Mouse (Mus musculus): Measurements from ENCODE around the gene Krtcap2.
"Not testable (repeated sequence)": the region's sequence is repeated elsewhere in the genome, so short reads cannot be mapped to it uniquely, and the experiment has no call there.

Krtcap2 gene

DNA sequence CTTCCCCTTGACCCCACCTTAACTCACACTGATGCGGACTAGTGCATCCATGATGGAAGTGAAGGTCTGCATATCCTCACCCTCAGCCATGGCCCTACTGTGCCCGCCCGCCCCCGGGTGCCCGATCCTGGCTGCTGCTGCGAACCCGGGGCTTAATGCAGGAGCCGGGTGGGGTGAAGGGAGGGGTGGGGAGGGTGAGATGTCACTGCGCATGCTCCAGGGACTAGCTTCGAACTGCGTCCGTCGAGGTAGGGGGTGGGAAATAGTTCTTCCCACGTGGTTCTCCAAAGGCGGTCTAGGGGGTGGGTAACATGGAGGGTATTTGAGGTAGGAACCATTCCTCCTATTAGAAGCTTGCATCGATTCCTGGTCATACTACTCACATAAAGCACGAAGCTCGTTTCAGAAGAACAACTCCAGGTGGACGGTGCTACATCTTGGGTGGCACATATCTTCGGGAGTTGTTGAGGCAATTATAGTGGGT is at the start of gene Krtcap2:
Krtcap2 (plus strand) TSS at position 279 of the 484 bp plus-strand sequence.
- DNase-seq: peak in 1 of 2 experiments; percentile 47

DNA sequence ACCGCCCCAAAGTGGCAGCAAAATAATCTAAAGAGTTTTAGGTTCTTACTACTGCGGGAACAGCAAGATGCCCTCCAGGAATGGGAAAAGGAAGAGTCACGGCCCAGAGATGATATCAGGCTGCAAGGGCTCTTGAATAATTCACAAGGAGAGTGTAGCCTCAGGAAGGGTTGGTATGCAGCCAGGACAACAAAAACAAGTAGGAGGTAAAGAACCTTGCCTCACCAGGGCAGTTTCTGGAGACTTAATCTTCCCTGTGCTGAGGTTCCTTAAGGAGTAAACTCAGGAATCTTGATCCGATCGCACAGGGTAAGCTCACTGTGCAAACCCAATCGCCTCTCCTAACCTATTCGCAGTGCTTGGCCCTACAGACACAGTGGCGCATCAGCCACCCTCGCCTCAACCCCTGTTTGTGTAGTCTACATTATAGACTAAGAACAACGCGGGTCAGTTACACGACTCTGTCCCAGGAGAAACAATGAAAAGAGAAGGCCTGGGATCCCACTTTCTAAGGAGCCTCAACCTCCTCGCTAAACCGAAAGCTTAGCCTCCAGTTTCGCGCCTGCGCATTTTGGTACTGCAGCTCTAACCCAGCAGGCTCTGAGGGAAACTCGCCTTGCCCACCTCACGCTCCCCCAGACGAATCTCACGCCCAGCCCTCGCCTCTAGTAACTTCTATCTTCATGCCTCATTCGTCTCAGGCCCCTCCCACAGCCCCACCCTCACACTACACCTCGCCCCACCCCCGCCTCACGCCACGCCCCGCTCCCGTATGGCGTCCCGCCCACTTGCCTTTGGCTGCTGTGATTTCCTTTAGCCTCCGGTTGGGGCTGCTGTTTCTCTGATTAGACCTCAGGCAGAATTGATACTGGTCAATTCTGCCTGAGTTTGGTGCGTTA is 49.5 kb upstream of the Krtcap2 start:
- peak; percentile 91 to 93 for DNase-seq

DNA sequence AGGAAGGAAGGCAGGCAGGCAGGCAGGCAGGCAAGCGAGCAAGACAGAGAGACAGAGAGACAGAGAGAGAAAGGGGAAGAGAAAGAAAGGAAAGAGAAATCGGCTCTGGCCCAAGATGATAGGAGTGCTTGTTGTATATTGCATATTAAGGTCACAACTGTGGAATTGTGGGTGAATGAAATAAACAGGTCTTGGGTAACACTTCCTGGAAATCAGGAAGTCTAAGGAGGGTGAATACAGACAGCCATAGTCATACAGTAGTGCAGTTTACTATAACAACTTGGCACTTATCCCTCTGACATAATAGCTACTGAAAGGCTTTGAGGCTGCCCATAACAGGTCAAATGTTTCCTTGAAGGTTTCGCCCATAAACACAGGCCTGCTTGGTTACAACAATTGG is 45.9 kb upstream of the Krtcap2 start:
- DNase-seq: no peak

DNA sequence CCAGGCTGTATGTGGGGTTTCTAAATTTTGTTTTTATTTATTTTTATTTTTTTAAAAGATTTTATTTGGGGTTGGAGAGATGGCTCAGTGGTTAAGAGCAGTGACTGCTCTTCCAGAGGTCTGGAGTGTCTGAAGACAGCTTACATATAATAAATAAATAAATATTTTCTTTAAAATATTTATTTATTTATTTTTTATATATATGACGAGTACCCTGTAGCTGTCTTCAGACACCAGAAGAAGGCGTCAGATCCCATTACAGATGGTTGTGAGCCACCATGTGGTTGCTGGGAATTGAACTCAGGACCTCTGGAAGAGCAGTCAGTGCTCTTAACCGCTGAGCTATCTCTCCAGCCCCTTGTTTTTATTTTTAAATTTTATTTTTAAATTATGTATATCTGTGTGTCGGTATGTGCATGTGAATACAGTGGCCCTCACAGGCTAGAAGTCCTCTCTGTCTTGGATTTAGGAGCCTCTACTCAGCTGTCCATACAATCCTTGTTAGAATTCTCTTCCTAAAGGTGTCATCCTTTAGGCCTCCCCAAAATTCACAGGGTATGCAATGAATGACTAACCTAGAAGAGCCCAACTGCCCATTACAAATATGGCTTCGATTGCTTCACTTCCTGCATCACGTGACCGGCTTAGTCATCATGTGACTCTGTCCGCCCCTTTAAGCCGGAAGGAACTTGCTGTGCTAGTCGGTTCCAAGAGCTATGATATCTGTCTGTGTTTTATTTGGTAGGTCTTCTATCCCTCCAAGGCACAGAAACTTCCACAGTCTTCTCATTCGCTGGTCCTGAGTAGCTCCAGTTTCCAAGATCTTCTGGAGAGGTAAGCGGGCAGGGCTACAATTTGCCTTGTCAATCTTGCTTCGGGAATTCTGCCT is 43.3 kb upstream of the Krtcap2 start, which contains the start of gene Gba:
Gba (plus strand) TSS at position 676 of the 889 bp plus-strand sequence.
- peak; percentile 65 to 75 for DNase-seq

DNA sequence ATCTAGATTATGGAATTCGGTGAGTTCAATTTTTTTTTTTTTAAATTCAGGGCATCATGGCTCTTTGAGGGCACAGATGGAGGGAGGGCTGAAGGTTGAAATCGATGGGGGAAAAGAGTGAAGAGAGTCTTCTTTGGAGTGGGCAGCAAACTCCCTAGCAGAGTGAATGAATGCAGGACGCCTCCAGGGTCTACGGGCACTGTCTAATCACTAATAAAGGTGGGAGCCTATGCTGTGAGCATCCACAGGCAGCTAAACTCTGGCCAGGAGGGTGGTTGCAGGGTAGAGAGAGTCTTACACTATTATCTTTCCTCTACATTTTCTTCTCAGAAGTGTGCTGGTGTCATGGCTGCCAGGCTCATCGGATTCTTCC is 42.6 kb upstream of the Krtcap2 start:
- DNase-seq: no peak

DNA sequence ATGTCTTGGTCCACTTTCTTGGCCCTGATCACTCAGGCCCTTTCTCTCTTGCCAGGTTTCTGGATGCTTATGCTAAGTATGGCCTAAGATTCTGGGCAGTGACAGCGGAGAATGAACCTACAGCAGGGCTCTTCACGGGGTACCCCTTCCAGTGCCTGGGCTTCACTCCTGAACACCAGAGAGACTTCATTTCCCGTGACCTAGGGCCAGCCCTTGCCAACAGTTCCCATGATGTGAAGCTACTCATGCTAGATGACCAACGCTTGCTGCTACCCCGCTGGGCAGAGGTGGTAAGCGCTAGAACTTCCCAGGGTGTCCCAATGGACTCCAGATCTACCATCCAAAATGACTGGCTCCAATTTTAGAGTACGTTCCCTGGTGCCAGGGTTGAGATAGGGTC is 39.7 kb upstream of the Krtcap2 start:
- DNase-seq: no peak

DNA sequence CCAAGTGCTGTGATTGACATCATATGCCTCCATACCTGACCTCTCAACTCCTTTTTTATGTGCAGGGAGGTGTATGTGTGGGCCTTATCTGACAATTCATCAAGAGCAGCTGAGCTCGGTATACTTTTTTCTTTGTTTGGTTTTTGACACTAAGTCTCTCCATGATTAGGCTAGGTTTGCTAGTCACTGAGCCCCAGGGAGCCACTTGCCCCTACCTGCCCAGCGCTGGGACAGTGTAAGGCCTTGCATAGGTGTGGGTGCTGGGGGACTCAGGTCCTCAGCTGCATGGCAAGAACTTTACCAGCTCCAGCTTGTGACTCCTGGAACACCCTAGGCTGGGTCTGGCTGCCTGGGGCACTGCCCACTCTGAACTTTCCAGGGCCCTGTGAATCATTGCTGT is 39.1 kb upstream of the Krtcap2 start:
- DNase-seq: no peak

DNA sequence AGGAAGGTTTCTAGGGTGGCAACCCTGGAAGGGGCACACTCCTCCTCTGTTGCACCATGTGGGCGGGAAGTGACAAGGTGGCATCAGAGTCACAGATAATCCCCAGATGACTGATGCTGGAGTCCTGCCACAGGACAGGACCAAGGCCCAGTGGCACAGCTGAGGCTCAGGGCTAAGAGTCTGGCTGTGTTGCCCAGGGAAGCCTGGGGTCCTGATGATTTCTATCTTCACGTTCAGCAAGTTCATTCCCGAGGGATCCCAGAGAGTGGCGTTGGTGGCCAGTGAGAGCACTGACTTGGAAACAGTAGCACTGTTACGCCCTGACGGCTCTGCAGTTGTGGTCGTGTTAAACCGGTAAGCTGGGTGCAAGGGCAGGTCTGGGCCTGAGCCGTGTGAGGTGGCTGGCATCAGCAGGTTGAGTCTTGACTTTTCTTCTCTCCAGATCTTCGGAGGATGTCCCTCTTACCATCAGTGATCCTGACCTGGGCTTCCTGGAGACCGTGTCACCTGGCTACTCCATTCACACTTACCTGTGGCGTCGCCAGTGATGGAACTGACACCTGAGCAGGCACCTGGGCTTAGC is 37.6 kb upstream of the Krtcap2 start:
- no peak for DNase-seq

DNA sequence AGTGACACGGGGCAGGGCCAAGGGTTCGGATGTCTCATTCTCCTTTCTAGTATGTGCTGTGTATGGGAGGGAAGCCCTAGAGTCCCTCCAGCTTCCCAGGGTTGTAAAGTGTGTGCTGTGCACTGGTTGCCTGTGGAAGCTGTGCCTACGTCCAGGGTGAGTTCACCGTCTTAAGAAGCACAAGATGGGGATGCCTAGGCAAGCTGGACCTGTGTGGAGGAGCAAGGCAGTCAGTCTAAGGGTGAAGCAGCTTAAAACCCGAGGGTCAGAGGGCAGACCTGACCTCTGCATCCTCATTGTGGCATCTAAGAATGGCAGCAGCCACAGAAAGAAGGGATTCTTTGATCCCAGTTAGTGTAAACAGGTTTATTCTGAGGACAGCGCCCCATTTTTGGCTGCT is 37.0 kb upstream of the Krtcap2 start:
- DNase-seq: no peak

DNA sequence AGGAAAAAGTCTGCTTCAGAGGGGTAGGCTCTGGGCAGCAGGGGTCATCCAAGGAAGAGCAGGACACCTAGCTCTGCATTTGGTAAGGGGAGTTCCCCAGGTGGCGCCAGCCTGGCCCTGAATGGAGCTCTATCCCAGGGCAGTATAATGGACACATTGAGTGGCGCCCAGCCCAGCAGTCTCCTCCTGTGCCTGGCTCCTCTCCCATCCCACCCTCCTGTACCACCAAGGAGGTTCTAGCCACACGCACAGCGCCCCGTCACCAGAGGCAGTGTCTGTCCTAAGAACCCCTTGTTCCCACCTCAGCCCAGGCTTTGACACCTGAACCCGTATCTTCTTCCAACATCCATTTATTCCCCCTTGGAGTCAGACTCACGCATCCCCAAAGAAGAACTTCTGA is 36.0 kb upstream of the Krtcap2 start:
- DNase-seq: no peak

DNA sequence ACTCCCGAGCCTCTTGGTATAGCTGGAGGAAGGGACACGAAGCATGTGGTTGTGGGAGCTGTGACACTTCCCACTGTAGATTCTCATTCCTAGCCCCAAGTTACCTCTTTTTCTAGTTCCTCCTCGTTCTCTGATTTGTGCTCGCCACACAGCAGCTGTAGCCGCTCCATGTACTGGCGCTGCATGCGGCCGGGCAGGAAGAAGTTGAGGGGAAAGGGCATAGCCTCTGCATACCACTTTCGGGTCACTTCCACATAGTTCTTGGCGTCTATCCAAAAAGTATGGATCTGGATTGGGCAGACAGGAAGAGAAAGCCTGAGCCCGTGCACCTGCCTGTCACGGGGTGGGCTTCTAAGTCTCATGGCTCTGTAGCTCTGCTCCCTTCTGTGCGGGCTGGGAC is 35.6 kb upstream of the Krtcap2 start:
- no peak for DNase-seq

DNA sequence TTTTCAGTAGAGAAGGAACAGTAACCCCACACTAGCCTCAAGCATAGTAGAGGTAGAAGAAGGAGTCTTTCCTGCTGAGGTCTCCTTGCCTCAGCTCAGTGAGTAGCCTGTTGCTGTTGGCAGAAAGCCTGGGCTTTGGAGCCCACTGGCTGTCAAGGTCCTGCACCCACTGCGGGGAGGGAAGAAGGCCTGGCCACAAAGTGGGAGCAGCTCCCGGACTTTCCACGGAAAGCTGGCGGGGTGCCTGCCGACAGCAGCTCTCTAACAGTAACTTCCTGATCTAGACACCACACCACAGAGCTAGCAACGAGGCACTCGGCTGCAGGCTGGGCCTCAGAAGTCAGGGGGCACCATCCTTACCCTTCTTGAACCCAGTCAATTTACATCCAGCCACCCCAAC is 35.0 kb upstream of the Krtcap2 start:
- no peak for DNase-seq

DNA sequence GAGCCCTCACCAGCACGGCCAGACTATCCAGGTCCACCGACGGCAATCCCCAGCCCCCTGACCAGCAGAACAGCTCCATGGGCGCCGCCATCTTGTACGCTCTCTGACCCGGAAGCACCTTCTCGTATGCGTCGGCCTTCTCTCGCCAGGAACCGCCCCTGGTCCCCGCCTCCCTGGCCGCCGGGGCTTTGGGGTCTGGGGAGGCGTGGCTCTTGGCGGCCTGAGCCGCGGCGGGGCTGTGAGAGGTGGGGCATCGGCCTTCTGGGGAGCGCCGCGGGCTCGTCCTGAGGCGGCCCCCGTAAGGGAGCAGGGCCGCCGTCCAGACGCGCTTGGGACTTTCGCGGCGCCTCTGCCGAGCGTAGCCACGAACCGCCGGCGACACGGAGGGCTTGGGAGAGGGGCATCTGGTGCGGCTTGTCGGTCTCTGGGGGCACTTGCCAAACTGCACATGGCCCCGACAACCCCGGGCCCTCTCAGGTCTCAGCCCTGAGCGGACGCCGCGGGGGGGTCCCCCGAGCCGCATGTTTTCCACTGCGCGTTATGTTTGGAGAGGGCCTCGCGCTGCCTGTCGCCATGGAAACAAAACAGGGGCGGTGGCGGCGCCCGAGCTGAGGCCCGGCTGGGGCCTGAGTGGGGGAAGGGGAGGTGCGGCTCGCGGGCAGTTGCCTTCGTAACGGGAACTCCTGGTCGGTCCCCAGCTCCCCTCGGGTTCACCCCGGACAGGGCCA is 31.8 kb upstream of the Krtcap2 start:
- peak; percentile 80 to 83 for DNase-seq

DNA sequence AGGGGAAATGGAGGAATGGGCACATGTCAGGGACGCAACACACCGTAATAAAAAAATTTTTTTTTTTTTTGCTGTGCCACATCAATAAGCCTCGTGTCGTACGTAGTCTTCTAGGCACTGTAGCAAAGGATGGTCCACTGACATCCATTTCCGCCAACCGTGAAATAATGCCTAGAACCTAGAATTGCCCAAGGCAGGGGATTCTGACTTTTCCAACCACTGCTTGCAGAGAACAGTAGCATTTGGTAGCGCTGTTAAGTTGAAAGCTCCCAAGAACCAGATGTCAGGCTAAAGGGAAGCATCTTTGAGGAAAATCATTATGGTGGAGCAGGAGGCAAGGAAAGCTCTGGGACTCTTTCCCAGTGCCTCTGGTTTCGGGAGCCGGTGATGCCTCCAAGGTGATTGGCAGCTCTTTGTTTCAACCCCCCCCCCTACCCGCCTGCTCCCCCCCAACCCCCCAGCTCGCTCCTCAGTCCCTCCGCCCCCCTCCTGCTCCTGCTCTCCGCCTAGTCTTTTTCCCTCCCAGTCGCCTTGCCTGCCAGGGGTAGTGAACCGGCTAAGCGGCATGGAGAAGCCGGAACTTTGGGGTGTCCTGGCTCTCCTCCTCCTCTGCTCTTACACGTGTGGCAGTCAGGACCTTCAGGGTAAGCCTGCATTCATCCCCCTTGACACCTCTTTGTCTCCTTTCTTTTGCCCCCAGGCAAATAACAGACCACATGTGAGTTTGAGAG is 30.9 kb upstream of the Krtcap2 start, which contains the start of gene Thbs3:
Thbs3 (plus strand) TSS at position 500 of the 731 bp plus-strand sequence.
- no peak for DNase-seq

DNA sequence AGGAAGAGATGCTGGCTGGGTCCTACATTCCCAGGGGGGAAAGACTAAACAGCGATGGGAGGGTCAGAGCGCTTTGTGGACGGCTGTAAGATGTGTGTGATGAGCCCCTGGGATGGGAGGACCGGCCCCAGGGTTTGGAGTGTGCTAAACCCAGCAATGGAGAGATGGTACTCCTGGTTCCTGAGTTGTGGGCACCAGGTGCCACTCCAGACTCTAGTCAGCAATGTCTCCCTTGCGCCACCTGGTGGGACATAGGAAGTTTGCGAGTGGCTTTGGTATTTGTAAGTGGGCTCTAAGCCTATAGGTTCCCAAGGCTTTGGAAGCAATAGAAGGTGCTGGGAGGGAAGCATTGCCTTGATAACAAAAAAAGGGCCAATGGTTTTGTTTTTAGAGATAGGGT is 29.9 kb upstream of the Krtcap2 start:
- peak; percentile 59 to 68 for DNase-seq

DNA sequence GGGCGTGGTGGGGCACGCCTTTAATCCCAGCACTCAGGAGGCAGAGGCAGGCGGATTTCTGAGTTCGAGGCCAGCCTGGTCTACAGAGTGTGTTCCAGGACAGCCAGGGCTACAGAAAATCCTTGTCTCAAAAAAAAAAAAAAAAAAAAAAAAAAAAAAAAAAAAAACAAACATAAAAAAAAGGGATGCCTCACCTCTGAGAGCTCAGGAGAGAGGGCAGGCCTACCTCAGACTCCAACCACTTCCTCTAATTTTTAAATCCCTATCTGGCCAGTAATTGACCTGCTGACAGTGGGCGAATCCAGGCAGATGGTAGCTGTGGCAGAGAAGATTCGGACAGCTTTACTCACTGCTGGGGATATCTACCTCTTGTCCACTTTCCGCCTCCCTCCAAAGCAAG is 29.4 kb upstream of the Krtcap2 start:
- not testable (repeated sequence) for DNase-seq

DNA sequence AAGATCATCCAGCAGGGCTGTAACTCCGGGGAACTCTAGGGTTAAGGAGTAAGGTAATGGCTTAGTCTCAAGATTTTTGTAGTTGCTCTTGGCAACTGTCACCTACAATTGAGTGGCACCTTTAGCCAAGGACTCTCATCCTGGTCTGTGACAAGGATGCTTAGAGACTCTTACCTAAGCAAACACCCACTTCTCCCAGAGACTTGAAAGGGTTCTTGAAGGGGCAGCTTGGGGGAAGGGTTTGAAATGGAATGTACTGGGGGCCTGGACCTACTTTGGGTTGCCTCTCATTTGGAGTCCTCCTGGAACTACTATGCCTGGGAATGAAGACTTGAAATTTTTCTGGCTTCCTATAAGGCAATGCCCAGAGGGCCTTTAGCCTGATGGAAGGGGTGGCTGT is 27.5 kb upstream of the Krtcap2 start:
- DNase-seq: no peak

DNA sequence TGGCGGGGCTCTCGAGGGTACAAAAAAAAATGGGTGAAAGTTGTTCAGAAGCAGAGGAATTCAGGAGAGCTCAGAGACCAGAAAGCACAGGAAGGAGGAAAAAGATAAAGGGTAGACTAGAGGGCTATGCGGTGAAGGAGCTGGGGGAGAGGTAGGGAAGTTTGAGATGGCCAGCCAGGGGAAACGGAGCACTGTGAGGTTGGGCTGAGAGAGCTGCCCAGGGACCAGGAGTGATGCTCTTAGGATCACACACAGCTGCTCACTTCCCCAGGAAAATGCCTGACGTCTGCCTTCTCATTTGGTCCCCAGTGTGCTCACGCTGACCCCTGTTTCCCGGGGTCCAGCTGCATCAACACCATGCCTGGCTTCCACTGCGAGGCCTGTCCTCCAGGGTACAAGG is 26.2 kb upstream of the Krtcap2 start:
- no peak for DNase-seq

DNA sequence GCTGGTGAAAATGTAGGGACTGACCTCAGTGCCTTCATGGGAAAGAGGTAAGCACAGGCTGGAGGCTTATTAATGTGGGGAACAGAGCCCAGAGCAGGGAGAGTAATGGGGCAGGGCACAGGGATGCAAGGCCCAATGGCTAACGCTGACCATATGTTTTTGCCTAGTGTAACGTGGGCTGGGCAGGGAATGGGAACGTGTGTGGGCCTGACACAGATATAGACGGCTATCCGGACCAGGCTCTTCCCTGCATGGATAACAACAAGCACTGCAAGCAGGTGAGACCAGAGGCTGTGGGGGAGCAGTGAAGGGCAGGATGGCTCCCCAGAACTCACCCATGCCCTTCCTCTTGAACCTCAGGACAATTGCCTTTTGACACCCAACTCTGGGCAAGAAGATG is 24.6 kb upstream of the Krtcap2 start:
- DNase-seq: no peak

DNA sequence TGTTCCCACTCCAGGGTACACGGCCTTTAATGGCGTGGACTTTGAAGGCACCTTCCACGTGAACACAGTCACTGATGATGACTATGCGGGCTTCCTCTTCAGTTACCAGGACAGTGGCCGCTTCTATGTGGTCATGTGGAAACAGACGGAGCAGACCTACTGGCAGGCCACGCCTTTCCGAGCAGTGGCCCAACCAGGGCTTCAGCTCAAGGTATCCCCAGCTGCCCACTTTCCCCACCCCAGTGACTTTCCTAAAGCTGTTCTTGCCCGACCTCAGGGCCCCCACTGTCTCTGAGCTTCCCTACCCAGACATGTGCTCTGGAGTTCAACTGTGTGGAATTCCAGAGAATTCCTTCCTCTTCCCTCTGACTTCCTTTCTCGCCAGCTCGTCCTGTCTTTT is 21.0 kb upstream of the Krtcap2 start:
- DNase-seq: no peak

DNA sequence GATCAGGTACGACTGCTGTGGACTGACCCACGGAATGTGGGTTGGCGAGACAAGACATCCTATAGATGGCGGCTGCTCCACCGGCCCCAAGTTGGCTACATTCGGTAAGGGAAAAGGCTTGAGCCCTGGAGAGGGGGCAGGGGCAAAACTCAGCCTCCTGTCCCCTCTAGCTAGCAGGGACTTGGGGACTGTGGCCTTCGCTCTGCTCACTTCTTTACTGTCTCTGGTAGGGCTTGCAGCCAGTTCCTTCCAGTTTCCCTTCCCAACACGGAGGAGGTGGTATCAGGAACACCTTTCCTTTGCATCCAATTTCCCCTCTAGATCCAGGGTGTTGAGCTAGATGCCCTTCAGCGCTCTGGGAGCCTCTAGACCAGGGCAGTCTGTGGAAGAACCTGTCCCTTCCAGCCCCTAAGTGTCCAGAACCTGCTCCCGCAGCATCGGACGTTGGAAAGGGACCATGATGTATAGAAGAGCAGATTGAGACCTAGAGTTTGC is 20.4 kb upstream of the Krtcap2 start:
- no peak for DNase-seq

DNA sequence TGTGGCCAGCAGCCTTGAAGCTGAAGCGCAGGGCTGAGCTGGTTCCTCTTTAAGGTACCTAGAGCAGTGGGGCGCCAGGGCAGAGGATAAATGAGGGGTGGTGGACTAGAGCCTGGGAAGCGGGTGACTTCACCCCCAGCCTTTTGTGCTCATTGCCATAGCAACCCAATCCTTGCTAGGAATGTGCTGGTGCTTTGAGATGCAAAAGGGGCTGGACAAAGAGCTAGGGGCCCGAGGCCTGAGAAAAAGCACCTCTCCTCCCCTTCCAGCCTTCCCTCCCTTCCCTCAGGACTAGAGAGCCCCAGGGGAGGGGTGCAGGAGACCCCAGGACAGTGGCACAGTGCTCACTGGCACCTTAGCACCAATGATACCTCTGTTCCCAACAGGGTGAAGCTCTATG is 19.8 kb upstream of the Krtcap2 start:
- no peak for DNase-seq

Measured in thymus, adult 18-20 months (tissue).